Mouse (Mus musculus): Measurements from ENCODE around the gene Hey2.

Hey2 gene

DNA sequence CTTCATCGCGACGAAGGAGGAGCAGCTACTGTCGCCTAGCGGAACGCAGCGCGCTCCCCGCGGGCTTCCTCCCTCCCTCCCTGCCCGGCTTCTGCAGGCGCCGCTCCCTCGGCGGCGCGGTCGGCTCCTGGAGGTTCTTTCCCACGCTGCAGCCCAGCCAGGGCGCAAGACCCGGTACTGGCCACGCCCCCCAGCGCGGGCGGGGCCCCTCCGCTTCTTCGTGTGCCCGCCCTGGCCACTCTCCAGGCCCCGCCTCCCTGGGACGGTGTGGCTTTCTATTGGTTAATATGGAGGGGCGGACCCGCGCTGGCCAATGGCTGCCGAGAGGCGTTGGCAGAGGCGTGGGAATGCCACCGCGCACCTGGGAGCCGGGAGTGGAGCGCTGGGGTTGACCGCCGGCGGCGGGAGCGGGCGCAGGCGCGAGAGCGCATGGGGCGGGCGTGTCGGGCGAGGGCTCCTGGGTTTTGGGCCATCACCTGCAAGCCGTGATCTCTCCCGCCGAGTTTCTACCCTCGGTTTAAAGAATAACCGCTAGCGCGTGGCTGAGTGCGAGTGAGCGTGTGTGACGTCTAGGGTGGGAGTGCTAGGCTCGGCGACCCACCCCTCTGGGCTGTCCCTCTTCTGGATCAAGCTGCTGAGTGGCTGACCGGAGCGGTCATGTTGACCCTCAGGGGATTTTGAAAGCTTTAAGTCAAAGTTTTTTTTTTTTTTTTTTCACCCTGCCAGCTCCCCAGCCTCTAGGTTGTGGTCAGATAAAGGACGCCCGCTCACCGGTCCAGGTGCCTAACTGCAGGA, at the start of gene Hey2:
Gene Hey2 (minus strand): TSS at position 159 of the 795 bp plus-strand sequence.
- no peak for DNase-seq (ENCODE audit: extremely low spot score, low read depth, low spot score)

GRCm38 (mm10) chr10:30883085-30883760, 40.6 kb upstream of the Hey2 start:
- no peak for DNase-seq (ENCODE audit: extremely low spot score, low read depth, low spot score)

- DNase-seq (ENCODE audit: extremely low spot score, low read depth, low spot score): no peak
Measured at GRCm38 (mm10) chr10:30881109-30881508, 38.5 kb upstream of the Hey2 start.

DNA sequence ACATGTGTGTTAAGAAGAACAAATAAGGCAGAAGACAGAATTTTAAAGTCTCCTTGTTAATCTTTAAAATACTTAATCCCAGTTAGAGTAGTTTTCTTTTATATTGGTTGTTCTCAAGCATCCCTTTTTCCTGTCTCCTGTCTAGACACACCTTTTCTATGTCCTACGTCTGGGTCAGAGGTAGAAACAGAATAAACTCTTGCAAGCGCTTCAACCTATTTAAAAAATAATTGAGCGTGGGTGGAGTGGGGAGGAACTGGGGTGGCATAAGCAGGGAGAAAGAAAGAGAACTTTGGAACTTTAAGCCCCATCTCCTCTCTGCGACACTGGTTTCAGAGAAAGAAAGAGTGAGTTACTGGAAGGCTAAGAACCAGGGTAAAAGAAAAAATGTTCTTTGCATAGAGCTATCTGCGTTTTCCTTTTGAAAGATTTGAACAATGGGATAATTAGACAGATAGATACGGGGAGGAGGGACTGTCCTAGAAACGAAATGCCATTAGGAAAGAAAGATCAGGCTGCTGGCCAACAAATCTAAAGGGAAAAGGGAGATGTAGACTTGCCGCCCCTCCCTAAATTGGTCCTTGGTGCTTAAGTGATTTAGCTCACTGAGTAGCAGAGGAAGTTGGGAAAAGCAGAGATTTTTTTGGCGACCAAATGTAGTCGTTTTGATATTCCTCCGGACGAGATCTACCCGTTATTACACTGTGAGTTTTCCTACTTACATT, 2.7 kb upstream of the Hey2 start:
- no peak for DNase-seq (ENCODE audit: extremely low spot score, low read depth, low spot score)

- DNase-seq (ENCODE audit: extremely low spot score, low read depth, low spot score): no peak
Measured at GRCm38 (mm10) chr10:30844191-30845010, 1.8 kb upstream of the Hey2 start.

DNA sequence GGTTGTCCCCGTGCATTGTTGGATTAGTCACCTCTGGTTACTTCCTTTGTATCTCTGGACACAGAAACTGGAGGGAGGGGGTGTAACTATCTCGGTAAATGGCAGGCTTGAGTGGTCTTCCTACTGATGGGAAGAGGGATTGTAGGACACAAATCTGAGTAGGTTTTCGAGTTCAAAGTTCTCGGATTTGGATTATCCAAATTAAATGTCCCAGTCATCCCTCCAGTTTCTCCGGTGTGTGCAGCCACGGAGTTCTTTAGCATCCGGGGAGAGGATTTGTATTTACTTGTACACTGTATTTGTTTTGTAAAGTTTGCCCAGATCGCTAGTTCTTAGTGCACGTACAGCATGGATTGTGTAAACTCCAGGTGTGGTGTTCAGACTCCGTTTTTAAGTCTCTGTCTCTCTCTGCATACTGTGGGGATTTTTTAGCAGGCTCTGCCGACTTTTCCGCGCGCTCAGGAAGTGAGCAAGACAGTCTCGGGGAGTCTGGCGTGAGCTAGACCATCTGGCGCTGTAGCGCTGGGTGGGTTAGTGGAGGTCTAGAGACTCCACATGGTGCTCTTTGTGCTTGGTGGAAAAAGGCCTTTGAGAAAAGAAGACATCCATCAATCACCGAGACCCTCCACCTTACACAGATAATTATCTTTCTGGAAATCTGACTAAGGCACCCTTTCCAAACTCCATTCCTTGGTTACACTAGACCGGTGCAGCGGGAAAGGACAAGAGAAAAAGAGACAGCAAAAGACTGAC, 1.0 kb upstream of the Hey2 start:
- no peak for DNase-seq (ENCODE audit: extremely low spot score, low read depth, low spot score)

DNA sequence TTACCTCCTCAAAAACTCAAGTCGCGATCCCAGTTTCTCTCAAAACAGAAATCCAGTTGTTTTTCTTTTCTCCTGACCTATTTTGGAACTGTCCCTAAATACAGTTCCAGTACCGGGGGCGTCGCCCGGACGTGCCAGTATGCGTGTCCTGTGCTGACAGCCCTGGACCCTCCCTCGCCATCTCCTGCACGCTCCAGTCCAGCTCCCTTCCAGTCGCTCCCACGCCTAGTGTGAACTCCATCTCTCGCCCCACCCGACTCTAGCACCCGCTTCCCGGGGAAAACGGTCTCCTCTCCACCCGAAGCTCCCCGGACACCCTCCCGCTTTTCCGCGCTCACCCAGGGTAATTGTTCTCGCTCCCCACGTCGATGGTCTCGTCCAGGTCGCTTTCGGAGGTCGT, 373 bp downstream of the Hey2 start:
- DNase-seq (ENCODE audit: extremely low spot score, low read depth, low spot score): no peak

GRCm38 (mm10) chr10:30840824-30841223, 1.8 kb downstream of the Hey2 start:
- DNase-seq (ENCODE audit: extremely low spot score, low read depth, low spot score): no peak

DNA sequence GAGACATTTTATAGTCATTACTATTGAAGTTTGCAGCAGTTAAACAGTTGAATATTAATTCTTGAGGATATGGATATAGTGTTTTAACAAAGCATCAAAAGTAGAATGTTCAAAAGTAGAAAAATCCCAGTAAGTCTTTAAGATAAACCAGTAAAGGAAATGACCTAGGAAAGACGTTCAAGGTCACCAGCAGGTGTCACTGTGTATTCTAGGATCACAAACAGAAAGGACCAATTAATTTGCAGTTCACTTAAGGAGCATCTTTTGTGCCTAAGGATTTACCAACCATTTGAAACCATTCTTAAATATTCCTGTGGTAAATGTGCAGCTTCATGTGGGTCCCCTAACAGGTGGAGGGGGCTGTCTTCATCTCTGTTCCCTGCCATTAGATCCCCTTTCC, 4.4 kb downstream of the Hey2 start:
- no peak for DNase-seq (ENCODE audit: extremely low spot score, low read depth, low spot score)

- no peak for DNase-seq (ENCODE audit: extremely low spot score, low read depth, low spot score)
Measured at GRCm38 (mm10) chr10:30825049-30825448, 17.6 kb downstream of the Hey2 start.

- peak; percentile 79 for DNase-seq (ENCODE audit: extremely low spot score, low read depth, low spot score)
Measured at GRCm38 (mm10) chr10:30810967-30811293, 31.7 kb downstream of the Hey2 start.

DNA sequence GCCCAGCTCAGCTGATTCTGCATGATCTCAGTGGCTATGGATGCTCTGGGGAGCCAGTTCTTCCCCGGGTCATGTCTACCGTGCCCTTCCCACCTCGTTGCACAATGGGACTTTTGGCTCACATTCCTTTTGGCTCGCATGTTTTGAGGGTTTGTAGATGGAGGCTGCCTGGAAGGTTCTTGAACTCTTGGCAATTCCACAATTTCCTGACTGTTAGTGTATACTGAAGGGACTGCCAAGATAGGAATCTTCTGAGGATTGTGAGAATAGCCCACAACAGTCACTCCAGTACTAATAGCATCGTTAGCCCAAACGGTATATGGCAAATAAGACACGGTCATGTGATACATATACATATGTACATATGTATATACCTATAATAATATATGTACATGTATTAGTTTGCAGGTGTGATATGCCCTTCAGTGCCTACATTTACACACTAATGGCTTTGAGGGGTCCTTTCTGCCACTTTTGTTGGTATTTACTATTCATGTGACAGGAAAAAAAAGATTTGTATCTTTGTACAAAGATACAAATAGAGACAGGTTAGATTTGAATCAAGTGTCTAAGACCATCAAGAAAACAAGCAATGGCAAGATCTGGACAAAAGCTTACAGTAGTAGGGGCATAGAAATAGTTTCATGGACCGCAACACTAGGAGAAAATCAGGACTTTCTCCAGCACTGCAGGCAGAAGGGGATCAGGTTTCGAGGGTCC, 32.2 kb downstream of the Hey2 start:
- DNase-seq (ENCODE audit: extremely low spot score, low read depth, low spot score): no peak

- DNase-seq (ENCODE audit: extremely low spot score, low read depth, low spot score): no peak
Measured at GRCm38 (mm10) chr10:30803587-30804253, 38.9 kb downstream of the Hey2 start.

DNA sequence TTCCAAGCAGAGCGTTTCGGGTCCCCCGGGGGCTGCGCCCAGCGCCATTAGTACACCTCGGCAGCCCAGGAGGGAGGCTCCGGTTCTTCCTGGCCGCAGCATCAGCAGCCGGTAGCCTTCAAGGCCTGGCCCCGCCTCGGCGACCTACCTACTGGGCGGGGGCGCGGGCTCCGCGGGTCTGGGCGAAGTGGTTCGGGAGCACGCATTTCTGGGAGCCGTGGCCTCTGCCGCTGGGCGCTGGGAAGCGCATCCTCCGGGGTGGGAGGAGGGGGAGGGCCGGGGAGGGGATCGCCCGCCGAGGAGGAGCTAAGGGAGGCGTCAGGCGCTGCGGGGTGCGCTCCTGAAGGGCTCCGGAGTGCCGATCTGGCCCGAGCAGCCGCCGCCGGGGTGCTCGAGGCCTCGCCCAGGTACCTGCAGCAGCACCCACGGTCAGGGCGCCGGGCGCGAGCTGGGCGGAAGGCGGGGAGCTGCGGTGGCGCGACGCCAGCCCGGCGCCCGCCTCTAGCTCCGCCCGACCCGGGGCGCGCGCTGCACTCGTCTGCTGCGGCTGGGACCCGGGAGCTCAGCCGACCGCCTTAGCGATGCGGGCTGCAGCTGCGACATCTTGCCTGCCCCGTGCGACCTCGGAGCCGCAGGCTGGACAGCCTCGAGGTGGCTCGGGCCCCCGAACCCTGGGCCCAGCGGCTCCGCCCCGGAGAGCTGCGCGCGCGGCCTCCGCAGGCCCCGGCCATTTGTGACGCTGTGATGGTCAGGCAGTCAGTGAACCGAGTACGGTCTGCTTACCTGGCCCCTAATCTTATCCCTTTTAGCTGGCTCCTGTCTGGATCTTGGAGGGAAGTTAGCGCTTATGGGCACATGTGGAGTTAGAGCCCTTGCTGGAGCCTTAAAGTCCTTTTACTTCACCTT, 39.7 kb downstream of the Hey2 start, which contains the start of gene Ncoa7:
Gene Ncoa7 (minus strand): TSS at position 646 of the 906 bp plus-strand sequence.
- no peak for DNase-seq (ENCODE audit: extremely low spot score, low read depth, low spot score)

DNA sequence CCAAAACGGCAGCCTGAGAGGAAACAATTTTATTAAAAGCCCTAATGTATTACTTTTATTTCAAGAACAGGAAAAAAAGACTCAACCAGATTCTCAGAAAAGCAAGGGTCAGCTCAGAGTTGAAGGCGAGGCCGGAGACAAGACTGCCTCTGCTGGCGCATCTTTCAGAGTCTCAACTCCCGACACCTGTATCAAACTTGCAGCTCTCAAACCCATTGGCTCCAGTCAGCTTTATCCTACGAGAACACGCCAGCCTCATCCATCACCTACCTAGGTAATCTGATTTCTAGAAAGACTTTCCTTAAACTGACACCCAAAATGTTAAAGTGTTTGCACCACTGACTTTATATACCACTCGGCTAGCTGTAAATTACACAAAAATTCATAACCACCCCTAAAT, 40.6 kb downstream of the Hey2 start:
- DNase-seq (ENCODE audit: extremely low spot score, low read depth, low spot score): no peak

- DNase-seq (ENCODE audit: extremely low spot score, low read depth, low spot score): no peak
Measured at GRCm38 (mm10) chr10:30799713-30800450, 42.7 kb downstream of the Hey2 start.

- no peak for DNase-seq (ENCODE audit: extremely low spot score, low read depth, low spot score)
Measured at GRCm38 (mm10) chr10:30796469-30797261, 45.9 kb downstream of the Hey2 start.

All from hindlimb bud, embryonic 11.5 days (tissue).